Mouse (Mus musculus): ENCODE measurements around the gene Krt82.

DNA sequence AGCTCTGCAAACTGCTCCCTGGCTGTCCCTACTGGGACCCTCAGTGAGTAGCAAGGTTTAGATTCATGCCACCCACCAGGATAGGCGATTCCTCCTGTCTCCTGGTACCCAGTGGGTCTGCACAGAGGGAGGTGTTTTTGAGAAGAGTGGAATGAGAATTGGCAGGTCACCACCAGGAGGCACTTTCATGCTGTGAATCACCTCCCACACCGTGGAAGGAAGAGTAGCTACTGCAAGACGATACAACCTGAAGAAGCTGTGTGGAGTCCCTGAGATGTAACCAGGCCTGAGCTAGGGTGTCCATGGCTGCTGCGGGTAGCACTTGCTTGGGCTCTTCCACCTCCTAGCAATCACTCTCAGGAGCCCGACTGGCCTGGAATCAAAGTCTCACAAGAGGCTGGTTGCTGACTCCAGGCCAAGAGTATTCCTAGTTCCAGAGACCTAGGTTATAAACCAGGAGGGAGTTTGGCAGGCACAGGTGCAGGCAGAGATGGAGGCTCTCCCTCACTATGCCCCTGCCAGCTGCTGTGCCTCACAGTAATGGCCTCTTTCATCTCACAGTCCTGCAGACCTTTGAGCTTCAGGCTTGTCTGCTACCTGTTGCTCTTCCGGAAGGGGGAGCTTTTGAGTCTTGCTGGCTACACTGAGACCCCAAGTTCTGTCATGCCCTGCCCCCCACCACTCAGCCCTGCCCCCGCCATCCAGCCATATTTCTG, 12.4 kb downstream of the Krt82 start:
- TF ChIP-seq POLR2A (IDR thresholded peaks at IDR 0.05; ENCODE audit: borderline replicate concordance, extremely low read depth, low read depth, low read length) (no peak), CTCF (IDR thresholded peaks at IDR 0.05; ENCODE audit: insufficient read depth, low read length) (0 out of 2 replicates have a peak, but pooled peaks have one; percentile 3)
